Mouse (Mus musculus) limb, embryonic 11.5 days (tissue): ENCODE measurements at regions not wholly inside any gene's neighbourhood (a gene's known extent, or its start where the extent isn't known, plus 50 kb on each side); places are given as distances from the start of the nearest gene placed in this dataset.

Experiments
- ATAC-seq: fragments of 200-750 bp; cut with Nextera tagmentation; 2 replicates; pipeline ENCODE4 v1.8.0; 2017; ENCODE audit warnings: low read depth; ENCODE audit not compliant: insufficient number of reproducible peaks, low FRiP score, low TSS enrichment
- DNase-seq: peaks from one replicate; pipeline ENCODE4 v3.0.0-alpha.2; 2015; ENCODE audit warnings: low spot score
- H3K27ac ChIP-seq: fragments of 300-500 bp; sonication (generic); replicated peaks from 2 replicates; pipeline ENCODE4 v1.5.1; 2014; ENCODE audit warnings: low read depth, mild to moderate bottlenecking, low read length
- H3K27me3 ChIP-seq: fragments of 300-500 bp; sonication (generic); 2 replicates; pipeline ENCODE4 v1.6.1; 2014; ENCODE audit warnings: mild to moderate bottlenecking, low read length, mixed read lengths; ENCODE audit not compliant: control insufficient read depth, insufficient read depth
- H3K36me3 ChIP-seq: fragments of 300-500 bp; sonication (generic); 2 replicates; pipeline ENCODE4 v1.6.1; 2014; ENCODE audit warnings: mild to moderate bottlenecking, low read length, moderate library complexity, mixed read lengths; ENCODE audit not compliant: control insufficient read depth, insufficient read depth
- H3K4me1 ChIP-seq: fragments of 300-500 bp; sonication (generic); 2 replicates; pipeline ENCODE4 v1.6.1; 2014; ENCODE audit warnings: low read length, mixed read lengths; ENCODE audit not compliant: control insufficient read depth, insufficient read depth
- H3K4me2 ChIP-seq: fragments of 300-500 bp; sonication (generic); 2 replicates; pipeline ENCODE4 v1.6.1; 2014; ENCODE audit warnings: low read depth, mild to moderate bottlenecking, moderate library complexity; ENCODE audit not compliant: severe bottlenecking
- H3K4me3 ChIP-seq: fragments of 300-500 bp; sonication (generic); 2 replicates; pipeline ENCODE4 v1.5.1; 2014; ENCODE audit warnings: low read depth, low read length
- H3K9ac ChIP-seq: fragments of 300-500 bp; sonication (generic); 2 replicates; pipeline ENCODE4 v1.6.1; 2014; ENCODE audit warnings: mild to moderate bottlenecking, low read length
- H3K9me3 ChIP-seq: fragments of 300-500 bp; sonication (generic); 2 replicates; pipeline ENCODE4 v1.6.1; 2016; ENCODE audit warnings: low read length; ENCODE audit not compliant: control insufficient read depth
- WGBS: fragments of 180-500 bp; shearing (Covaris S2); extraction: QIAGEN DNeasy Blood & Tissue Kit; methylation state at CpG from one replicate; pipeline ENCODE4 v1.1.7; 2014; 5-methylcytosine and 5-hydroxymethylcytosine counted together

- no peak overlapping the region for H3K9ac ChIP-seq
- WGBS, result 38% methylated on average over 3 of the region's 3 CpGs
- no peak for DNase-seq
These were observed 96.7 kb upstream of the Habp2 start for GRCm38 (mm10) chr19:56190222-56190621.

GRCm38 (mm10) chr19:56198474-56199236 is 88.3 kb upstream of the Habp2 start:
- no peak overlapping the region for H3K4me2 ChIP-seq
- H3K9ac ChIP-seq, result no peak overlapping the region
- H3K4me1 ChIP-seq, result peaks cover 21% of the 10 kb centered on the region
- DNase-seq (no peak), ATAC-seq (no peak)
- WGBS, result 88% methylated on average over 15 of the region's 15 CpGs
- no peaks in the 10 kb centered on the region for H3K36me3 ChIP-seq
- H3K9me3 ChIP-seq, result no peaks in the 10 kb centered on the region
- peak overlapping the region; percentile 70 for H3K27ac ChIP-seq
- no peak overlapping the region for H3K4me3 ChIP-seq
- no peaks in the 10 kb centered on the region for H3K27me3 ChIP-seq

More at GRCm38 (mm10) chr19:56190222-56190621, 96.7 kb upstream of the Habp2 start:
- Histone ChIP-seq H3K4me3 (no peak overlapping the region), H3K4me1 (peaks cover 3% of the 10 kb centered on the region; the same call in 1 of the 2 replicates), H3K4me2 (no peak overlapping the region), H3K27me3 (no peaks in the 10 kb centered on the region), H3K9me3 (no peaks in the 10 kb centered on the region), H3K36me3 (no peaks in the 10 kb centered on the region), H3K27ac (no peak overlapping the region)
- no peak for ATAC-seq

DNA sequence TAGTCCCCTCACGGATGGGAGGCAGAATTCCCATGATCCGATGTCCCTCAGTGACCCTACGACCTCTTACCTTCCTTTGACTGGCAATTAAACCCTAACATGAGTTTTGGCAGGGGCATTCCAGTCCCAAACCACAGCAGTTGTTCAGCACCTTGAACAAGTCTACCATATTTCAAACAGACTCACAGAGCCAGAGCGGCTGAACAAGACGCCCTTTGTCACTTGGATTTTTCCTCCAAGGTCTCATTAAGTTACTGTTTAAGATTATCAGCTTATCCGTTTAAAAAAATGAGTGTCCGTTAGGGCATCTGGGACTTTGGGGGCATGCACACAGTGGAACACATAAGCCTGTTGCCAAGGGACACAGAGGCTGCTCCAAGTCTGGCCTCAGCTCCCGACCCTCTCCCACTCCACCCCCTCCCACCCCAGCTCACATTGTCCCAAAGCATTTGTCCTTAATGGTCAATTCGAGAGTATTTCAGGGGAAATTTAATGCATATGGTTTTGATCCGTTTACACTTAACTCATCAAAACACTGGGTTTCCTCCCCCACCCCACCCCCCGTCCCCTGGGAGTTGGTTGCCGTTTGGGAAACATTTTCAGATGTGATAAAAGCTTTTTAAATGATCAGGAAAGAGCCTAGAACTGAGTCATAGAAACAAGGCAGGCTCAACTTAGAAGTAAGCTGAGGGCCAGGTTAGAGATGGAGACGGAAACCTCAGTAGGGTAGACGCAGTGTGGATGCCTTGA is 87.4 kb upstream of the Habp2 start:
- DNase-seq, result peak; percentile 47
- no peak for ATAC-seq
- no peak overlapping the region for H3K9ac ChIP-seq
- no peak overlapping the region for H3K4me3 ChIP-seq
- H3K9me3 ChIP-seq, result no peaks in the 10 kb centered on the region
- WGBS, result 34% methylated on average over 14 of the region's 14 CpGs
- no peak overlapping the region for H3K4me2 ChIP-seq
- H3K4me1 ChIP-seq, result peaks cover 21% of the 10 kb centered on the region
- H3K27me3 ChIP-seq, result no peaks in the 10 kb centered on the region
- H3K27ac ChIP-seq, result peak overlapping the region; percentile 70
- no peaks in the 10 kb centered on the region for H3K36me3 ChIP-seq

GRCm38 (mm10) chr19:56201007-56201682 is 85.8 kb upstream of the Habp2 start:
- WGBS, result 82% methylated on average over 9 of the region's 9 CpGs
- ATAC-seq (no peak), DNase-seq (peak; percentile 58)
- Histone ChIP-seq H3K27ac (no peak overlapping the region), H3K4me1 (peaks cover 21% of the 10 kb centered on the region), H3K27me3 (no peaks in the 10 kb centered on the region), H3K9me3 (no peaks in the 10 kb centered on the region), H3K4me2 (no peak overlapping the region), H3K4me3 (no peak overlapping the region), H3K9ac (no peak overlapping the region), H3K36me3 (no peaks in the 10 kb centered on the region)

- H3K27me3 ChIP-seq, result no peaks in the 10 kb centered on the region
- H3K9ac ChIP-seq, result no peak overlapping the region
- H3K4me1 ChIP-seq, result peaks cover 20% of the 10 kb centered on the region
- ATAC-seq, result 0 out of 2 replicates have a peak, but pooled peaks have one; percentile 18
- peak; percentile 81 for DNase-seq
- H3K36me3 ChIP-seq, result no peaks in the 10 kb centered on the region
- no peak overlapping the region for H3K27ac ChIP-seq
- no peaks in the 10 kb centered on the region for H3K9me3 ChIP-seq
- no peak overlapping the region for H3K4me2 ChIP-seq
- H3K4me3 ChIP-seq, result no peak overlapping the region
These were observed 85.0 kb upstream of the Habp2 start for GRCm38 (mm10) chr19:56201738-56202480.

GRCm38 (mm10) chr19:56202481-56203130 is 84.3 kb upstream of the Habp2 start:
- no peaks in the 10 kb centered on the region for H3K9me3 ChIP-seq
- no peak overlapping the region for H3K9ac ChIP-seq
- no peaks in the 10 kb centered on the region for H3K27me3 ChIP-seq
- no peak for ATAC-seq
- 70% methylated on average over 9 of the region's 9 CpGs for WGBS
- H3K4me1 ChIP-seq, result peaks cover 20% of the 10 kb centered on the region
- no peak overlapping the region for H3K4me2 ChIP-seq
- H3K27ac ChIP-seq, result no peak overlapping the region
- no peak for DNase-seq
- H3K4me3 ChIP-seq, result no peak overlapping the region
- H3K36me3 ChIP-seq, result no peaks in the 10 kb centered on the region

- no peak for ATAC-seq
These were observed 68.4 kb upstream of the Habp2 start for GRCm38 (mm10) chr19:56218536-56218935.

More at GRCm38 (mm10) chr19:56218536-56218935, 68.4 kb upstream of the Habp2 start:
- Histone ChIP-seq H3K4me2 (no peak overlapping the region), H3K27ac (no peak overlapping the region), H3K4me1 (peaks cover 29% of the 10 kb centered on the region), H3K4me3 (no peak overlapping the region), H3K27me3 (no peaks in the 10 kb centered on the region), H3K9ac (no peak overlapping the region), H3K36me3 (no peaks in the 10 kb centered on the region), H3K9me3 (no peaks in the 10 kb centered on the region)
- 58% methylated on average over 6 of the region's 6 CpGs for WGBS
- DNase-seq, result no peak
